Mouse (Mus musculus) G1E (cell line): ENCODE data around the gene Magi1.

Source experiments
- CTCF ChIP-seq: IDR thresholded peaks from 2 replicates; pipeline ENCODE4 v1.5.1; 2012; ENCODE audit warnings: low read depth, low read length, inconsistent platforms, mixed read lengths
- GATA1 ChIP-seq: IDR thresholded peaks from 2 replicates; pipeline ENCODE4 v1.6.1; 2012; ENCODE audit warnings: borderline replicate concordance, low read length, inconsistent platforms, mixed read lengths
- GATA2 ChIP-seq: IDR thresholded peaks from 2 replicates; pipeline ENCODE4 v1.6.1; 2012; ENCODE audit warnings: low read depth, low read length, inconsistent platforms, borderline replicate concordance
- POLR2AphosphoS5 ChIP-seq: IDR thresholded peaks from 2 replicates; pipeline ENCODE4 v1.6.1; 2012; ENCODE audit warnings: low read depth, low read length, inconsistent platforms; ENCODE audit not compliant: insufficient replicate concordance
- TAL1 ChIP-seq: conservative IDR thresholded peaks from 2 replicates; pipeline ENCODE4 v1.6.1; 2012; ENCODE audit warnings: low read depth, low read length, inconsistent platforms, mixed read lengths

DNA sequence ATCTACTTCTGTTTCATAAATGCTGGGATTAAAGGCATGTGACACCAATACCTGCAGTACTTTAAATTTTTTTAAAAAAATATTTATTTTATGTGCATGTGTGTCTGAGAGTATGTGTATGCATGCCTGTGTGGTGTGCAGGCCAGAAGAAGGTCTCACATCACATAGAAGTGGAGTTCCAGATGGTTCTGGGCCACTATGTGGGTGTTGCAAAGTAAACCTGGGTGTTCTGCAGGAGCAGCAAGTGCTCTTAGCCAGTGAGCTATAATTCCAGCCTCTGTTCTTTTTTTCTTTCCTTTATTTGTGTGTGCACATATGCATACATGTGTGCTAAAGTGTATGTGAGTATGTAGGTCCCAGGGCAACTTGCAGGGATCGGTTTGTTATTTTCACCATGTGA lies 546.6 kb downstream of the Magi1 start:
- TF ChIP-seq CTCF (no peak), POLR2AphosphoS5 (no peak), GATA2 (no peak), GATA1 (no peak), TAL1 (no peak)
